Mouse (Mus musculus) lung, postnatal 36 days (tissue): Measurements from ENCODE around the gene Ap3m1.

ENCODE experiments used
- DNase-seq: peaks from one replicate; pipeline ENCODE4 v3.0.0; 2022; ENCODE audit warnings: mixed read lengths

Ap3m1 gene

GRCm38 (mm10) chr14:21013800-21014334 lies 38.4 kb downstream of the Ap3m1 start:
- no peak for DNase-seq

- DNase-seq, result no peak
Measured at GRCm38 (mm10) chr14:20999617-21000016, 52.7 kb downstream of the Ap3m1 start.

GRCm38 (mm10) chr14:20997548-20997947 lies 54.8 kb downstream of the Ap3m1 start:
- DNase-seq, result no peak

- DNase-seq, result peak; percentile 15
Measured at GRCm38 (mm10) chr14:20996361-20996760, 55.9 kb downstream of the Ap3m1 start.

GRCm38 (mm10) chr14:20995497-20995896 lies 56.8 kb downstream of the Ap3m1 start:
- DNase-seq, result no peak

- peak; percentile 46 for DNase-seq
Measured at GRCm38 (mm10) chr14:20994475-20994874, 57.8 kb downstream of the Ap3m1 start.

- DNase-seq, result peak; percentile 83
Measured at GRCm38 (mm10) chr14:20993067-20993691, 59.1 kb downstream of the Ap3m1 start.

GRCm38 (mm10) chr14:20991492-20991891 lies 60.8 kb downstream of the Ap3m1 start:
- DNase-seq, result no peak

- no peak for DNase-seq
Measured at GRCm38 (mm10) chr14:20985482-20985881, 66.8 kb downstream of the Ap3m1 start.

- peak; percentile 90 for DNase-seq
Measured at GRCm38 (mm10) chr14:20983832-20984231, 68.5 kb downstream of the Ap3m1 start.
